Mouse (Mus musculus) hindlimb bud, embryonic 11.5 days (tissue): ENCODE measurements at regions not wholly inside any gene's neighbourhood (a gene's known extent, or its start where the extent isn't known, plus 50 kb on each side); places are given as distances from the start of the nearest gene placed in this dataset.

ENCODE experiments used
- DNase-seq: peaks from one replicate; pipeline ENCODE4 v3.0.0-alpha.2; 2012; ENCODE audit warnings: low read depth, low spot score; ENCODE audit errors: extremely low spot score

DNA sequence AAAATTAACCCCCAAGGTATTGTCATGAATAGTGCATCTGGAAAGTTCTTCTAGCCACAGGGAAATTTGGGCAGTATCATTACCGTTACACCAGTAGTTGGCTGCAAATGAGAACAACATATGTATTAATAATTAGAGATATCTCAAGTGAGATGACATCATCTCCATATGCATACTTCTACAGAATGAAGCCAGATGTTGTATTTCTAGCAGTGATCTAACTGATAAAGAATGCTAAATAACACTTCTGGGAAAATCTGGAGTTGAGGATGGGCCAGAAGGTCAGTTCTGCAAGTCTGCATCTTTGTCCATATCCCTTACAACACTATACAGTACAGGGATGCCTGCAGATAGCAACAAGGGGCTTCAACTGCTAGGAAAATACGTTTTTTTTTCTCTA, 702.7 kb downstream of the Epm2a start:
- no peak for DNase-seq

DNA sequence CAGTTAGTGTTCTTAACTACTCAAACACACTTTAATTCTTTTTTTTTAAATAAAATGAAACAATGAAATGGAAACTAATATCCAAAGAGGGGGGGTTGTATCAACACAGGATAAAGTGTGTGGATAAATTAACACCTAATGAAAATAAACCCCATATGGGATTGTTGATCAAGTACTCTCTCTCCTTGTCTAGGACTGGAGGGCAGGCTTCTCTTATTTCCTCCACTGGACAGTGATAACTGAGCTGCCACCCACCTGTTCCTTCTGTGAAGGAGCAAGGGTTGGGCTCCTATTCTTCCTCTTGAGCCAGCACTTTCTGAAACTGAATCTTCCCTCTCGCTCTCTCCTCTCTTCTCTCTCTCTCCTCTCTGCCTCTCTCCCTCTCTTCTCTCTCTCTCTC, 716.5 kb downstream of the Epm2a start:
- DNase-seq = no peak

DNA sequence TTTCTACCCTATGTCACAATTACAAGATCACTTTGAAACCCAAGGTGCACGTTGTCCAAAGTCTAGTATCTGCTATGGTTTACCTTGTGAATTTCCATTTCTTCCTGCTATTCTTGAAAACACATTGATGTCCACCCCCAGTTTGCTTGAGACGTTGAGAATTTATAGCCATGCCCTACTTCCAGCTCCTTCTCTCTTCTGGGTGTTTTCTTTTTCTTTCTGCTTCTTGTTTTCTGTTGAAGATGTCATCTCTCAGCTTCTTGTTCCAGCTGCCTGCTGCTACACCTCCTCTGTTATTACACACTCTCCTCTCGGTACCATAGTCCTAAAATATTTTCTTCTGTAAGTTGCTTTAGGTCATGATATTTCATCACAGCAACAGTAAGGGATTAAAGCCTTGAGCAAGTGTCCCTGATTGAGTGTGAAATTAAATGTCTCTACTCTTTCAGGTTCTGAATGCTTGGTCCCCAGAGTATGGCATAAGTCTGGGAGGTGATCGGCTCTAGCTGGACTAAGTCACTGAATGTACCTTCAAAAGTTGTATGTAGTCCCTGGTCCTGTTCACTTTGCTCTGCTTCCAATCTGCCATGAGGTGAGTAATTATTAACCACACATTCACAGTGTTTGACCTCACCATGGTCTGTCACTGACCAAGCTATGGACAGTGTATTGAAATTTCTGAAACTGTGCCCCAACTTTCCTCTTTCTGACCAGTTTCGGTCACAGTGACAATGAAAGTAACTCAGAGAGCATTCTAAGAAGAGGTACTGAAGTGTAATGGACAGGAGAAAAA, 718.1 kb downstream of the Epm2a start:
- DNase-seq = no peak

DNA sequence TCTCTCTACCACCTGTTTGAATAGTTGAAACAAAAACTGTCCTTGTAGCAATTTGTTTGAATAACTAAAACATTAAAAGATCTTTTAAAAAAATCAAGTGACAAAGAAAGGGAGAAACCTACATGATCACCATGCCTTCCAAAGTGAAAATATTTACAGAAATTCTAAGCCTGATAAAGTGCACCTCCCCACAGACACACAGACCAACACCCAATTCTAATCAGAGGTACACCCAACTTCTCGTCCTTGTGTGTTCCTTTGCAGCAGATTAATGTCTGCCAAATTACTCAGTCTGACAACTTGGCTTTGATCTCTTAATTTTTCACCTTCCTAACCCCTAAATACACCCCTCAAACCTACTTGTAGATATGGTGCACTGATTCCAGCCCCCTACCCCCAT, 719.1 kb downstream of the Epm2a start:
- DNase-seq = no peak

DNA sequence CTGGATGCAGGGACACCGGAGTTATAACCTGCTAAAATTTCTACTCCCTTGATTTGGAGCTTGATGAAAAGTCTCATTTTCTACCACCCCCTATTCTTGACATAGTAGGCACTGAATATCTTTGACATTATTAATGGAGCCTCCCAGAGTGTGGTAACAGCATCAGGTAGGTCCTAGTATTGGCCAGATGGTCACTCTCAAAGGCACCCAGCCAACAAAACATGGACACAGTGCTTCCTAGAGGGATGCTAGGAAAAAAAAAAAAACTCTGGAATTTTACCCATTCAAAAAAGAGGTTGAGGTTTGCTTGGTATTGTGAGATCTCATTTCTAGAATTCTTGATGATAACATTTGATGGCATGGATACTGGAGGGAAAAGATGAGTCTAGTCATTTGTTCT, 740.8 kb downstream of the Epm2a start:
- no peak for DNase-seq

DNA sequence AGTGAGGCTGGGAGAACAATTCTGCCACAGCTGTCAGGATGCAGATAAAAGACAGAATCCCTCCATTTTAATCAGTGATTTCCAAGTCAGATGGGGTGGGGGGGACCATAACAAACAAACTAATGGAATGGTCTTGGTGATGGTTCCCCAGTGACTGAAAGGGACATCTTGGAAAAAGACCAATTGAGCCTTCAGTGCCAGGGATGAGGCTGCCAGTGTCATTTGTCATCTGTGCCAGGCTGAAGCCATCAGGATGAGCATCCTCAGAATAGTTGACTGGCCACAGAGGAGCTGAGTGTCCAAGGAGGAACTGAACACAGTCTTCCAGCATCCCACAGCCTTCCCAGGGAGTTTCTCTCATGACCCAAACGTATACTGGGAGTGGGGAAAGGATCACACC, 749.3 kb downstream of the Epm2a start:
- DNase-seq = no peak

DNA sequence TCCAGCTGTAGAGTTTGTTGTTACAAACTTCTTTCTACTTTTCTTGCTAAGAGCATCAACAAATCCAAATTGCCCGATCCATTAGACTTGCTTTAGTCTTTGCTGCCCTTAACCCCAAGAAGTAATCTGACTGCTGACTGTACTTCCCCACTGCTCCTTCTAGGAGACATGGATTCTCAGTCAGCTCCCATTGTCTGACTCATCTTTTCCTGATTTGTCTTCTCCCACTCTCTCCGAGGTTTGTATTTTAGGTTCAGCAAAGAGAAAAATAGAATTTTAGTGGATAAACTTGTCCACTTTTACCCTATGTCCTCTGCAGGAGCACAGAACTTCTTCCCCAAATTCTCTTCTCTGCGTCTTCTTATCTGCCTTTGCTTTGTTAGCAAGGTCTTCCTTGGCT, 753.5 kb downstream of the Epm2a start:
- DNase-seq = no peak

DNA sequence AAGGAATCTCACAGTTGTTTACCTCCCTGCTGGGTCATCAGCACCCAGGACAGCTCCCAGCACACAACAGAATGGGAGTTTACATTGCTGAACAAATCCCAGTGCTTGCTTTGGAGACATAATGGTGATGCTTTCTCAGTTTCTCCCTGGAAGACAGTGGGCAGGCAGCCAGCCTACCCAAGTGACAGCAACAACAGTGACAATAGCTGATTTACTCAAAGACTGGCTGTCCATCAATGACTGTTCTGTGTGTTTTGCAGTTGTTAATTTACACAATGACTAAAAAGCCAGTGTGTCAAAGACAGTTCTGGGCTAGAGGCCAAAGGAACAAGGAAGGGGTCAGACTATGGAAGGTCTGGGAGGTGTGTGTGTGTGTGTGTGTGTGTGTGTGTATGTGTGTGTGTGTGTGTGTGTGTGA, 762.2 kb downstream of the Utrn start:
- peak; percentile 20 for DNase-seq

DNA sequence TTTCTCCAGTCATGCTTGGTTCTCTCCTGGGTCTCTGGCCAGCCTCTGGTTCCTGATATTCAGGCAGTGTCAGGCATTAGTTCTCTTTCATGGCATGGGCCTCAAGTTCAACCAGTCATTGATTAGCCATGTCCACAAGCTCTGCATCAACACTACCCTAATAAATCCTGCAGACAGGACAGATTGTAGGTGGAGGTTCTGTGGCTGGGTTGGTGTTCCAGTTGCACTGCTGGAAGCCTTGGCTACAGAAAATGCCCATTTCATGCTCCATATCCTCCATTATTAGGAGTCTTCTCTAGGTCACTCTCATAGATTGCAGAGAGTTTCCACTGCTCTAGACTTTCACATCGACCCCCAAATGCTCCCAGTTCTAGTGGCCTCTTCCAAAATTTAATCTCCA, 757.4 kb downstream of the Utrn start:
- DNase-seq = no peak

DNA sequence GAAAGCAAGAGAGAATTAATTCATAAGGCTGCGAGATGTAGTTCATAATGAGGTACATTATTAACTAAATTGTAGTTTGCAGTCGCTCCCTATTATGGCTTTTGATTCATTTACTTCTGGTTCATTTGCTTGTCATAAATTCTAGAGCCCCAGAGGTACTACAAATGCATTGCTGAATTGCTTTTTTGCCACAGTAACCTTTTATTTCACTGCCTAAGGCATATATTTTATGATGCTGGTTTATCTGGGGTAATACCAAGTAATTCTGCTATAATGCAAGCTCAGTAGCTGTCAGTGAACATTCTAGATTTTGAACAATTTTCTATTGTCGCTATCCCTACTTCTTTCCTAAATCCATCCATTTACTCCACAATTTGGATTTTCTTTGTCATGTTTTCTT, 753.4 kb downstream of the Utrn start:
- no peak for DNase-seq

DNA sequence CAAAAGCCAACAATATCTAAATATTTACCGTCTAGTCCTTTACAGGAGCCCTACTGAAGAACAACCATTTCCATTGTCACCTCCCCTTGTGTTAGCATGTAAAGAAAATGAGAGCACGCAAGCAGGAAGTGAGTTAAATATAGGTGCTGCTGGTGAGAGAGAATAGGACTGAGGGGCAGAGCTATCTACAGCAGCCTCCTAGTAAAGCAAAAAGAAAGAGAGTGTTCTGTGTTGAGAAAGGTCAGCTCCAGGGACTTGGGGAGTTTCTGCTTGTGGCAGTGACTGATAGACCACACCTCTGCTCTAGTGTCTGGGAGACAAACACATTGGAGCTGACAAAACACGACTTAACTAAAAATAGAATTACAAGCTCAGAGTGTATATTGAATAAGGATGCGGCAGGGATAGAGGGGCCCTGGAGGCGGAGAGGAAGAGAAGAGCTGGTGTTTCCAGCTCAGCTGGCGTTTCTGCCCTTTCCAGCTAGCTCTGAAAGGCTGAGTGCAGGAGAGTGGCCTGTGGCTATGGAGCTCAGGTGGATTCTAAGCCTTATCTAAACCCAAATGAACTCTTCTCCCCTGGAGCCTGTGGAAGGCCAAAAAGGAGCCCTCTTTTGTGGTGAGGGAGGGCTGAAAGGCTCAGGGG, 752.4 kb downstream of the Utrn start:
- DNase-seq = no peak

DNA sequence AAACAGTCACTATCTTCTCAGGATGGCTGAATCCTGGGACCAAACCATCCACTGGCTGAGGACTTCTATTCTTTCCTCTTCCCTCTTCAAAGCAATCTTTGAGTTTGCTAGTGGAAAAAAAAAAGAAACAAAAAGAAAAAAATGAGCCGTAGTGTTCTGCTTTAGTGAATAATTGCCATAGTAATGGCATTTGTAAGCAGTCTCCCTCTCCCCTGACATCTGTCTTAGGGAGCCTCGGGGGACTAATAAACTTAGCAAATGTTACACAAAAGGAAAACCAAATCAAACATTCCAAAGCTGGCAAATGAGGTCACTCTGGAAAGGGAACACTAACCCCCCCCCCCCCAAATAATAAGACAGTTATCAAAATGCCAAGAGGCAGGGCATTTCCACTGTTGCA, 744.9 kb downstream of the Utrn start:
- no peak for DNase-seq

DNA sequence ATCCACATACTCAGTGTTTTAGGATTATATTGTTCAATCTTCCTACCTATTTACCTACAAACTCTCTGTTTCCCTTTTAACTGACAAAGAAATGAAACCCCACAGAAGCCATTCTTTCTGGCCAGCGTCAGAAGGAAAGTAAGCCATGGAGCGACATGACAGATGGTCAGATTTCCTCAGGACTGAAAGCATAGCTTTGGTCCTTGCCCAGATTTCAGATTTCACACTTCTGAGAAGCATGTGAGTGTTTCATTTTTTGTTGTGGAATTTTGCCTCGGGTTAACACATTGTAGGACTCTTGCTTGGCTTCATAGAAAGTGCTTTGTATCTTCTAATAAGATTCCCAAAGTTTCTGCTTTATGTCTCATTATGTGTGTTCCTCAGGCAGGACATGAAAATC, 739.7 kb downstream of the Utrn start:
- DNase-seq = no peak

DNA sequence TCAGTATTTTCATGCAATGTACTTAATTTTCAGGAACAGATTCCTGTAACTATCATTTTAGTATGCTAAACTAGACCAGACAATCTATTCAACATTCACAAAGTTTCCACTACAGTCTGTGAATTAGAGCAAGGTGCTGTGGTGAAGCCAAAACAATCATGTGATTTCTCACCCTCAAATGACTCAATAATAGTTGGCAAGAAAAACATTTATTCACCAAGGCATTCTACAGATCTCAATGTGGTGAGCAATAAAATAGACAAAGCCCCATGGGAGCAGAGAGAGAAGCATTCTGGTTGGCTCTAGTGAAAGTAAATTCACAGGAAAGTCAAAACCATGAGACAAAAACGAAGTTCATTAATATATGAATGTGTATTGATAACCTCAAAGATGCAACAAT, 724.5 kb downstream of the Utrn start:
- no peak for DNase-seq

DNA sequence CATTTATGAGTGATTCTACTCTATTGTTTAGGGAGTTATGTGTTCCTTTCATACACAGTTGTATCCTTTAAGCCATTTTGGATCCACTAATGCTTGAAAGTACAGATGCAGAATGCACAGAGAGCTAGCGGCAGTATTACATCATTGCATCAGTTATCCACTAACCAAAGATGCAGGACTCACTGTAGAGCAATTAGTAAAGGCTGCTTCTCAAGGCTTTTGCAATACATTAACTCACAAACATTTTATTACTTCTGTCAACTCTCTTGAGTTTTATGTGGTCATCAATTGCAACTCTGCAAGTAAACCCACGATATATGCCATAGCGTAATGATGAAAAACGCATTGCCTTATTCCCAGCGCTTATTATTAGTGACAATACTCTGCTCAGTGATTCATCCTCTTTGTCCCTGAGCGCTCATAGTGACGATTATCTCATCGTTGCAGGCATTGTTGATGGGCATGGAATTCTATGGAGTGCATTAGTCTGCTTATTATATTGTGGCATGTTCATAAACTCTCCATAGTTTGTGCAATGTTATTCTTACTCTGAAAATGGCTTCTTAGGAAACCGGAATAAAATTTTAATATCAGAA, 722.1 kb downstream of the Utrn start:
- no peak for DNase-seq

DNA sequence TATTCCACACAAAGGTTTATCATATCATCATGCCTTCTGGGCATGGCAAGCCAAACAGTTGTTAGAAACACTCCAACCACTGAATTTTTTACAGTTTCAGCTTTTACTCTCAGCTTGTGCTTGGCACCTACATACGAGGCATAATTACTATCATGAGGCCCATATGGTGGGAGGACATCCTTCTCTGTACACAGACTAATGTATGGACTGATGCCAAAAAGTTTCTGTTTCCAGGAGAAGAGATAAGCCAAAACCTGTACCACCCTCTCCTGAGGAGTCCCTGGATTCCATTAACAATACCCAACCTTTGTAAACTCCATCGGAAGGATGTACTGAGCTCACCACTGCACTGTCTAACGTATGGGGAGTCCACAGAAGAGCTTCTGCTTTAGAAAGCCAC, 698.9 kb downstream of the Utrn start:
- DNase-seq = no peak

DNA sequence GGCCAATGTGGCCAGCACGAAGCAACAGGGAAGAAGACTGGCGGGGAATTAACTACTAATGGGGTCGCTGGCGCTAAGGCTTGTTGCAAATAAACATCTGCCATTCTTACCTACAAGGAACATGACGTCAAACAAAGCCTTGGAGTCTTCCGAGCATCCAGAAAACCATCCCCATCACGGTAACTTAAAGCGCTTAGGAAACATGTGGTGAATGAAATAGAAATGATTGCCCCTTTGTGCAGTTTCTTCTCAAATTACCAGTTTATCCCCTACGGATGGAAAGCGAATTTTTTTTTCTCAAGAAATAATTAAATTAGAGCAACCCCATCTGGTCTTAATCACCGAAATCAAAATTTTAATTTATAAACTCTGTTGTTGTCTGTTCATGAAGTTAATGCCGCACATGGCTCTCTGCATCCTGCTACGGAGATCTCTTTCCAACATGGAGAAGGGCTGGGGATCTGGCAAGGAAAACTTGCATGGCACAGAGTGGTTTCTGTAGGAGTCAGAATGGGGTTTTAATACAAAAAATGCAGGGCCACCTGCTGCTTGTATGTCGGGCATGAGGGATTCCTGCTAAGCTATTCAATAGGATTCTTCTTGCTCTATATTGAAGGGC, 694.9 kb downstream of the Utrn start:
- DNase-seq = no peak

DNA sequence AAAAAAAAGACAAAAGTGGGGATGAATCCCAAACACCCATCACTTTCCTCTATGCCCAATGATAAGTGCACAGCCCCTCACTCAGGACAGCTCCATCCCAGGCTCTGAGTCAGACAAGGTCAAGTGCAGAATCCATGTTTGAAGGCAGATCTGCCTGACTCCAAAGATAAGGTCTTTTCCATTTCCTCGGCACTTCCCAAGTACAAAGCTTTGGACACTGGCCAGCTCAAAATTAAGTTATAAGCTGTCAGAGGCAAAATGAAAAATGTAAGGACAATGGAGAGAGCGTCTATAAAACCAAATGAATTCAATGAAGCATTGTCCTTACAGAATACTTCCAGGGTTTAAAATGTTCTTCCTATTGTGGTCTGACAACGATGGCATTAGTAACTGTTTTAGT, 694.0 kb downstream of the Utrn start:
- DNase-seq = no peak

DNA sequence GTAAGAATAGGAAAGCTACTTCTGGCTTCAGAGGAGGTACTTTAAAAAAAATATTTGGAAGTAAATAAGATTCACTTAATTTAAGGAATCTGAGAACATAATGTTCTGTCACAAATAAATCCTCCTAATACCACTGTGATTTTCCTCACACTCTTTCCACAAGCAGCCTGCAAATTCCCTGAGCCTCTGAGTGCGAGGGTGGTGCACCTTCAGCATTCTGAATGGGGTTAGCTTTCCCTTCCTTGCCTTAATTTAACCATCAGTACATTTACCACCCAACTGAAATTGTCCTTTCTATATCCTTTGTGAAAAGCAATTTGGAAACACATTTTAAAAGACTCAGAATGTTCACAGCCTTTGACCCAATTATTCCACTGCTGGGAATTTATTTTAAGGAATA, 691.7 kb downstream of the Utrn start:
- no peak for DNase-seq

DNA sequence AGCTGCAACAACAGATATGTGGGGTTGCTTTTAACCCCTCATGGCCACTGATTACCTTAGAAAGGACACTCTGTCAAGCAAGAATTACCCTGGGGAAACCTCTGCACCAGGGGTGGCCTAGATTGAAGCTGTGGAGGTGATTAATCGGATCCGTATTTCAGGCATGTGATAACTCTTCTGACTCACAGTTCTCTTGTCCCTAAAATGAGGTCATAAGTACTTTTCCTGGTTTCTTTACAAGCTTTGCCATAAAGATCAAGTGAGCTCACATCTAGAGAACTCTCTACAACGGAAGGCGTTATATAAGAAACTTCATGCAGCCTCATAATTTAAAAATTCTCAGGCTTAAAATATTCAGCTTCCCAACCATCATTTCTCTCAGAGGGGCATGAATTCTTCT, 688.2 kb downstream of the Utrn start:
- DNase-seq = no peak

DNA sequence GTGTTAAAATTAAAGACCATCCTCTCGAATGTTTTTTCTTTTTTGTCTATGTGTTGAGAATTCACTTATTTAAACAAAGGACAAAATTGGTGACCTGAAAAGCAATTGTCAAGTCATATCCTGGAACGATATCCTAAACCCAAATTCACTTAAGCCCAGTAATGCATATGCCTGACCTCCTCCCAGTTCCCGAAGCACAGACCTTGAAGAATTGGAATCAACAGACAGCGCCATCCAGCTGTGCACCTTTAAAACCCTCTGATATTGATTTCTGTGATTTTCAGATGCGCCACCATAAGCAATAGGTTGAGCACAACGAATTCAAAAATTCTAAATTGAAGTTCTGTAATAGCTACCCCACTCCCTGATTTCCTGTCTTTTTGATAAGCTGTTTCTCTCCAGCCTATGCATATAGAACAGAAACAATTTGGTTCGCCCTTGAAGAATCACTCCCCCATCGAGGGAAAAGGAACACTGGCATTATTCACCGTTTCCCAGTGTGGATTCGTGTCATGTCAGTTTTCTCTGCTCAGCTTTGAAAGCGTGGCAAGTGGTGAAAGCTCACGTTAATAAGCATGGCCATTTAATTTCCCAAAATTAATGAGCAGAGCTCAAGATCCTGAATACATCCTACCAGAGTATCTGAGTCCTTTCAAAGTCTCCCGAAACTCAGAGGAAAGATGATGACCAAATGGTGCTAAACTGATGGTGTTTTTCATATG, 682.1 kb downstream of the Utrn start:
- no peak for DNase-seq
